Comparison of ENCODE assay signal across 8 mouse cellular contexts in genomic region chr16:90167646-90168045, GRCm38 (mm10). TPM values are rescaled to one million over a fixed set of nuclear protein-coding genes. Genes with fewer than 3 reads are reported as not detected.
DNase-seq lines count a peak whose midpoint lies in the region; ATAC-seq and TF ChIP-seq lines count a peak whose summit lies in the region.

No protein-coding gene starts in this region.

- no peak overlapping the region for H3K4me3 ChIP-seq in forebrain, embryonic 10.5 days
- no peak overlapping the region for H3K4me3 ChIP-seq in forebrain, embryonic 12.5 days (replicated peaks)
- no peak overlapping the region for H3K4me3 ChIP-seq in lung, embryonic 14.5 days (ENCODE audit: low read depth, low read length)

- TF ChIP-seq CTCF in lung, embryonic 14.5 days (IDR thresholded peaks at IDR 0.05; ENCODE audit: low read depth): peak; percentile 99

- H3K9me3 ChIP-seq in forebrain, embryonic 10.5 days: no peaks in the 10 kb centered on the region
- no peaks in the 10 kb centered on the region for H3K9me3 ChIP-seq in forebrain, embryonic 12.5 days
- H3K9me3 ChIP-seq in lung, embryonic 14.5 days (ENCODE audit: low read depth, low read length): no peaks in the 10 kb centered on the region

- H3K36me3 ChIP-seq in forebrain, embryonic 10.5 days (replicated peaks): no peaks in the 10 kb centered on the region
- no peaks in the 10 kb centered on the region for H3K36me3 ChIP-seq in forebrain, embryonic 12.5 days (replicated peaks)
- no peaks in the 10 kb centered on the region for H3K36me3 ChIP-seq in lung, embryonic 14.5 days (ENCODE audit: insufficient read depth)

- H3K9ac ChIP-seq in forebrain, embryonic 12.5 days: no peak overlapping the region
- no peak overlapping the region for H3K9ac ChIP-seq in lung, embryonic 14.5 days

- peaks cover 19% of the 10 kb centered on the region for H3K4me1 ChIP-seq in forebrain, embryonic 10.5 days
- H3K4me1 ChIP-seq in forebrain, embryonic 12.5 days: peaks cover 4% of the 10 kb centered on the region; the same call in 1 of the 2 replicates
- H3K4me1 ChIP-seq in lung, embryonic 14.5 days (ENCODE audit: insufficient read depth): no peaks in the 10 kb centered on the region

- peak; percentile 71 for DNase-seq in forebrain, embryonic 10.5 days (ENCODE audit: extremely low spot score, low spot score)
- peak; percentile 89 for DNase-seq in ZHBTc4 (ENCODE audit: low read depth, low spot score)
- DNase-seq in cerebellum, postnatal 25 days: peak; percentile 82 to 91
- peak; percentile 81 for DNase-seq in gastrocnemius, adult 18-20 months (ENCODE audit: low spot score)
- peak; percentile 59 to 89 for DNase-seq in kidney, postnatal 25 days
- peak; percentile 94 for DNase-seq in lung, embryonic 14.5 days
- DNase-seq in skeletal muscle tissue, adult 2 months (ENCODE audit: low read depth, low spot score): peak; percentile 56

- H3K27ac ChIP-seq in forebrain, embryonic 10.5 days: no peak overlapping the region
- H3K27ac ChIP-seq in forebrain, embryonic 12.5 days: no peak overlapping the region
- H3K27ac ChIP-seq in lung, embryonic 14.5 days (ENCODE audit: low read depth): no peak overlapping the region

- ATAC-seq in forebrain, embryonic 12.5 days (ENCODE audit: low FRiP score): no peak
- no peak for ATAC-seq in lung, embryonic 14.5 days (ENCODE audit: insufficient read depth)

- H3K27me3 ChIP-seq in forebrain, embryonic 10.5 days (ENCODE audit: poor library complexity, severe bottlenecking): no peaks in the 10 kb centered on the region
- H3K27me3 ChIP-seq in forebrain, embryonic 12.5 days: 0 out of 2 replicates have a peak, but pooled peaks cover 8% of the 10 kb centered on the region
- H3K27me3 ChIP-seq in lung, embryonic 14.5 days (ENCODE audit: insufficient read depth, low read length): no peaks in the 10 kb centered on the region

- H3K4me2 ChIP-seq in forebrain, embryonic 12.5 days: no peak overlapping the region
- H3K4me2 ChIP-seq in lung, embryonic 14.5 days: no peak overlapping the region

- WGBS in forebrain, embryonic 10.5 days: 36% methylated on average over 10 of the region's 10 CpGs
- WGBS in forebrain, embryonic 12.5 days: 27% methylated on average over 10 of the region's 10 CpGs
- 29% methylated on average over 10 of the region's 10 CpGs for WGBS in lung, embryonic 14.5 days

RNA-seq across cellular contexts. Expression of gene Tiam1, which starts 24.1 kb away (rescaled TPM):
- polyA plus RNA-seq in forebrain, embryonic 10.5 days (2016; fragmentation: Nextera tagmentation; extraction: Ambion mirVana): 18.4 and 21.4 TPM in 2 replicates
- 24.7 and 31.5 TPM in 2 replicates for polyA plus RNA-seq in forebrain, embryonic 12.5 days (2016; fragmentation: Nextera tagmentation; extraction: Ambion mirVana)
- 10 to 100 TPM in 1 of 2 experiments, 1 to 10 TPM in 1; 4.2 to 10.0 TPM for total RNA-seq in gastrocnemius, adult 18-20 months (2021)
- 16.8 and 18.5 TPM in 2 replicates for polyA plus RNA-seq in lung, embryonic 14.5 days (2014; fragmentation: Nextera tagmentation; extraction: Ambion mirVana)

RNA-seq across cellular contexts. Expression of gene Sod1, which starts 52.9 kb away (rescaled TPM):
- 1,253 and 1,286 TPM in 2 replicates for polyA plus RNA-seq in forebrain, embryonic 10.5 days (2016; fragmentation: Nextera tagmentation; extraction: Ambion mirVana)
- 837 and 844 TPM in 2 replicates for polyA plus RNA-seq in forebrain, embryonic 12.5 days (2016; fragmentation: Nextera tagmentation; extraction: Ambion mirVana)
- total RNA-seq in gastrocnemius, adult 18-20 months (2021): 100 to 1,000 TPM; 292 to 307 TPM
- 1,316 and 1,360 TPM in 2 replicates for polyA plus RNA-seq in lung, embryonic 14.5 days (2014; fragmentation: Nextera tagmentation; extraction: Ambion mirVana)
